Mouse (Mus musculus) olfactory bulb, adult 2 months (tissue): ENCODE measurements at regions not wholly inside any gene's neighbourhood (a gene's known extent, or its start where the extent isn't known, plus 50 kb on each side); places are given as distances from the start of the nearest gene placed in this dataset.
"Not testable (repeated sequence)": the region's sequence is repeated elsewhere in the genome, so short reads cannot be mapped to it uniquely, and the experiment has no call there.

Source experiments
- H3K27ac ChIP-seq: fragments of 200-500 bp; 2 replicates; pipeline ENCODE4 v1.5.1; 2012; ENCODE audit warnings: low read depth, low read length; ENCODE audit not compliant: insufficient read depth
- H3K4me1 ChIP-seq: fragments of 200-500 bp; 2 replicates; pipeline ENCODE4 v1.6.1; 2012; ENCODE audit warnings: low read length; ENCODE audit not compliant: control insufficient read depth, insufficient read depth
- H3K4me3 ChIP-seq: fragments of 200-500 bp; 2 replicates; pipeline ENCODE4 v1.5.1; 2012; ENCODE audit warnings: mild to moderate bottlenecking, low read depth, low read length, moderate library complexity; ENCODE audit not compliant: insufficient read depth
- CTCF ChIP-seq: fragments of 200-500 bp; IDR thresholded peaks from 2 replicates; pipeline ENCODE4 v1.5.1; 2012; ENCODE audit warnings: low read depth, mild to moderate bottlenecking, low read length, moderate library complexity; ENCODE audit not compliant: insufficient read depth
- POLR2A ChIP-seq: fragments of 200-500 bp; IDR thresholded peaks from 2 replicates; pipeline ENCODE4 v1.6.1; 2012; ENCODE audit warnings: mild to moderate bottlenecking, low read depth, low read length, moderate library complexity; ENCODE audit not compliant: insufficient read depth
- WGBS: fragments of 180-500 bp; shearing (Covaris S2); methylation state at CpG from one replicate; pipeline ENCODE4 v1.1.7; 2018; 5-methylcytosine and 5-hydroxymethylcytosine counted together

GRCm38 (mm10) chr10:99575294-99575693, 184.2 kb downstream of the Csl start:
- TF ChIP-seq POLR2A (no peak), CTCF (no peak)
- Histone ChIP-seq H3K4me3 (no peak overlapping the region), H3K27ac (no peak overlapping the region), H3K4me1 (peaks cover 3% of the 10 kb centered on the region; the same call in 1 of the 2 replicates)
- 90% methylated on average over 7 of the region's 7 CpGs for WGBS

- 84% methylated on average over 5 of the region's 5 CpGs for WGBS
These were observed 183.2 kb downstream of the Csl start for GRCm38 (mm10) chr10:99576301-99576700.

GRCm38 (mm10) chr10:99577041-99577681, 182.3 kb downstream of the Csl start:
- Histone ChIP-seq H3K27ac (no peak overlapping the region), H3K4me3 (no peak overlapping the region), H3K4me1 (peaks cover 3% of the 10 kb centered on the region; the same call in 1 of the 2 replicates)
- TF ChIP-seq CTCF (peak; percentile 52), POLR2A (no peak)
- 24% methylated on average over 12 of the region's 12 CpGs for WGBS

More at GRCm38 (mm10) chr10:99576301-99576700, 183.2 kb downstream of the Csl start:
- no peak for TF ChIP-seq POLR2A
- no peak for TF ChIP-seq CTCF
- peaks cover 3% of the 10 kb centered on the region; the same call in 1 of the 2 replicates for H3K4me1 ChIP-seq
- H3K4me3 ChIP-seq: no peak overlapping the region
- no peak overlapping the region for H3K27ac ChIP-seq

- peaks cover 3% of the 10 kb centered on the region; the same call in 1 of the 2 replicates for H3K4me1 ChIP-seq
- no peak for TF ChIP-seq POLR2A
- no peak for TF ChIP-seq CTCF
- H3K27ac ChIP-seq: no peak overlapping the region
- 71% methylated on average over 4 of the region's 4 CpGs for WGBS
- no peak overlapping the region for H3K4me3 ChIP-seq
These were observed 181.1 kb downstream of the Csl start for GRCm38 (mm10) chr10:99578366-99578765.

GRCm38 (mm10) chr10:99580191-99580590, 179.3 kb downstream of the Csl start:
- Histone ChIP-seq H3K27ac (no peak overlapping the region), H3K4me3 (no peak overlapping the region), H3K4me1 (no peaks in the 10 kb centered on the region)
- WGBS: 81% methylated on average over 8 of the region's 8 CpGs
- no peak for TF ChIP-seq POLR2A

GRCm38 (mm10) chr10:99581074-99581473, 178.4 kb downstream of the Csl start:
- H3K4me1 ChIP-seq: no peaks in the 10 kb centered on the region
- WGBS: 86% methylated on average over 8 of the region's 8 CpGs
- TF ChIP-seq POLR2A (no peak), CTCF (no peak)
- no peak overlapping the region for H3K4me3 ChIP-seq
- H3K27ac ChIP-seq: no peak overlapping the region

GRCm38 (mm10) chr10:99584855-99585254, 174.6 kb downstream of the Csl start:
- no peaks in the 10 kb centered on the region for H3K4me1 ChIP-seq
- no peak for TF ChIP-seq CTCF
- TF ChIP-seq POLR2A: no peak
- WGBS: 89% methylated on average over 2 of the region's 2 CpGs
- no peak overlapping the region for H3K27ac ChIP-seq
- no peak overlapping the region for H3K4me3 ChIP-seq

GRCm38 (mm10) chr10:99592220-99592619, 167.2 kb downstream of the Csl start:
- TF ChIP-seq POLR2A (no peak), CTCF (no peak)
- Histone ChIP-seq H3K27ac (no peak overlapping the region), H3K4me3 (no peak overlapping the region), H3K4me1 (no peaks in the 10 kb centered on the region)
- WGBS: 29% methylated on average over 9 of the region's 9 CpGs

GRCm38 (mm10) chr10:99595659-99596058, 163.8 kb downstream of the Csl start:
- Histone ChIP-seq H3K4me1 (no peaks in the 10 kb centered on the region), H3K4me3 (no peak overlapping the region), H3K27ac (no peak overlapping the region)
- WGBS: 93% methylated on average over 14 of the region's 14 CpGs
- no peak for TF ChIP-seq CTCF
- no peak for TF ChIP-seq POLR2A

GRCm38 (mm10) chr10:99599142-99600120, 160.0 kb downstream of the Csl start:
- H3K4me1 ChIP-seq: not testable (repeated sequence)
- H3K27ac ChIP-seq: peak overlapping the region; percentile 77
- H3K4me3 ChIP-seq: peak overlapping the region; percentile 51
- WGBS: 43% methylated on average over 27 of the region's 34 CpGs
